Mouse (Mus musculus): ENCODE data around the gene Zfp831. TPM values are rescaled to one million over a fixed set of nuclear protein-coding genes. Genes with fewer than 3 reads are reported as not detected.

Gene Zfp831
- total RNA-seq, 2 experiments from 2014 or later, result 0.02 TPM

DNA sequence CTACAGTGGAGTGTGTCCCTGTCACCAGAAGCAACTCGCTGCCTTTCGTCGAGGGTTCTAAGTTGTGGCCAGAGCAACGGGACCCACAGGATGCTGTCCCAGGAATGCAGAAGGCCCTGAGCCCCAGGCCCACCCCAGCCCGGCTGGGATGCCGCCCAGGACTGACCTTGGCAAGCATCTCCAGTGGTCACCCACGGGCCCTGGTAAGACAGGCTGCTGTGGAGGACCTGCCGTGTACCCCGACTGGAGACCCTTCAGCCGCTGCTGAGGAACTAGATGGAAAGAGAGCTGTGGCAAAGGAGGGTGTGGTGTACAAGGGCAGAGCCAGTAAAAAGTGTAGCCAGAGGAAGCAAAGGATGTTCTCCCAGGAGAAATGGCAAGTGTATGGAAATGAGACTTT is 1.6 kb downstream of the Zfp831 start:
- DNase-seq (ENCODE audit: low spot score), result no peak

DNA sequence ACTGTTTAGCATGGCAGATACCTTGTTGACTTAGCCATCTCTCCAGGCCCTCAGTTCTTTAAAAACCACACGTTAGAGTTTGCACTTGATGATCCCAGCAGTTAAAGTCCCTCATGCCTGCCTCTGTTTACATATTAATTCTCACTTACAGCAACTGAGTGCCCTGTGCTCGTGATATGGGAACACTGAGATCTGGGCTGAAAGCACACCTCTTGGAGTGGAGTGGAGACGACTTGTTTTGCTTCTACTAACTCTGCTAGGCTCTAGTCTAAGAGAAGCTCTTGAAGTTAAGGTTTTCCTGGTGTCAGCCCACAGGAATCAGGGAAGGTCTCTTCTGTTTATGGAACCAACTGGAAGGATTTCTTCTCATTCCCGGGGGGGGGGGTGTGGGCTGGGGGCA is 9.5 kb downstream of the Zfp831 start:
- no peak for DNase-seq (ENCODE audit: low spot score)

DNA sequence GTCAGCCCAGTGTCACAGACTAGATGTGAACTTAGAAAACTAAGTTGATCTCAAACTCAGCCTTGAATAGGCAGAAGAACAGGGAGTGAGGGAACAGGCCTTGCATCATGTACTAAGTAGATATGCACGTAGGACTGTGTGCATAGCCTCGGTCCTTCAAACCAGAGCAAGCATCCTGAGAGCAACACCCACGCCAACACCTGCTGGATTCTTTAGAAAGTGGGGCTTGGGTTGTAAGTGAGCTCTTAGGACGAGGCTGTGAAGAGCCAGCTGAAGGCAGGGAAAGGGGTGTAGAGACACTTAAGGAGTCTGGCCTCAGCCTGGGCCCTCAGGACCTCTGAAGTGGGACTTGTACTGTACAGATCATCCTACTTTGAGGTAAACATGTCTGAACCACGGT is 12.0 kb downstream of the Zfp831 start:
- DNase-seq (ENCODE audit: low spot score), result no peak

DNA sequence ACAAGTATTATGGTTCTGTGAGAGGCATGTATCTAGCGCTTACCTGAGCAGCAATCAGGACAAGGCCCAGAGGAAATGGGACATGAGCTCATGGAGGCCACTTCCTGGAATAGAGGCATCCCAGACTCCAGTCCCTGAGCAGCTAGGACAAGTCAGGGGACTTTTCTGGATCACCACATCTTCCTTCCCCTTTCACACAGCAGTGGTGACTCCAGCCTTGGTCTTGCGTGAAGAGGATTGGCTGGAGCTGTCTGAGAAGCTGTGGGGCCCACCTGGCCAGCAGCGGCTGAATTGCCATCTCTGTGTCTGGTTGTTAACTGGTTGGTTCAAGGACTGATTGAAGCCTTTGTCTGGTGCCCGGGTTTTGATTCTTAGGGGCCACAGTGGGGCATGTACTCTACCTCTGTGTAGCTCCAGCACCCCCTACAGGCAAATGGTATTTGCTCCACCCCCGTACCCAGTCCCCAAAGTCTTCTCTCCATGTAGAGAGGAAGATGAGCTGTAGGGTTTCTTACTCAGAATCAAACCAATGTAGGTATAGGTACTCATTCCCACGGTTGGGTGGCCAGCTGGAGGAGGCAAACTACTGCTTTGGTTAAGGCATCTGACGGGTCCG is 15.0 kb downstream of the Zfp831 start:
- DNase-seq (ENCODE audit: low spot score), result no peak

DNA sequence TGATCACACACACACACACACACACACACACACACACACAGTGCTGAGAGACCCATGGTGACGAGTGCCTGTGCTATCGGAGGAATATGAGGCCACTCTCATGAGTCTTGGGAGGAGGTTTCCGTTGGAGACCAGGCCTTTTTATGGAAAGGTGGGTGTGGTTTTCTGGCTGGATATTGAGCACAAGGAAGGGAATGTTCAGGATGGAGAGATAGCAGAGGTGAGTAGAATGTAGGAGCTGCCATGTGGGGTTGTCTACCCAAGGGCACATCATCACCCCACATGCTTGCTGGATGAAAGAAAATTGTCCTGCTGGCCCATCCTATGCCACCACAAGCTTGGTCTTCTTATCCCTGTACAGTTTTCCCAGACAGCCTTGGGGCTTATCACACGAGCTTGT is 16.5 kb downstream of the Zfp831 start:
- DNase-seq (ENCODE audit: low spot score), result no peak

DNA sequence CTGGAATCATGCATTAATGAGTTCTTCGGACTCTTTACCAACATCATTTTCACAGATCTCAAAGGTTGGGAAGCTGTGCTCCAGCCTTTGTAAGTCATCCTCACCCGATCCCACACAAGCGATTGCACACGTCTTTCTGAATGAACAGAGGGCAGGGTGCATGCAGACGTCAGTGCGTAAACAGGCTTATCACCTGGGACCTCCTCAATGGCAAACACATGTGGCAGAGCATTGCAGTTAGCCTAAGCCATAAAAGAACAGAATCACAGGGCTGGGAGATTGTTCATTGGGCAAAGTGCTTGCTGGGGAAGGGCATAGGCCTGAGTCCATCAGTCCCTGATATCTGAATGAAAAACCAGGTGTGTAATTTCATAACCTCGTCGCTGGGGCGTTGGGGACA is 17.0 kb downstream of the Zfp831 start:
- DNase-seq (ENCODE audit: low spot score), result no peak

DNA sequence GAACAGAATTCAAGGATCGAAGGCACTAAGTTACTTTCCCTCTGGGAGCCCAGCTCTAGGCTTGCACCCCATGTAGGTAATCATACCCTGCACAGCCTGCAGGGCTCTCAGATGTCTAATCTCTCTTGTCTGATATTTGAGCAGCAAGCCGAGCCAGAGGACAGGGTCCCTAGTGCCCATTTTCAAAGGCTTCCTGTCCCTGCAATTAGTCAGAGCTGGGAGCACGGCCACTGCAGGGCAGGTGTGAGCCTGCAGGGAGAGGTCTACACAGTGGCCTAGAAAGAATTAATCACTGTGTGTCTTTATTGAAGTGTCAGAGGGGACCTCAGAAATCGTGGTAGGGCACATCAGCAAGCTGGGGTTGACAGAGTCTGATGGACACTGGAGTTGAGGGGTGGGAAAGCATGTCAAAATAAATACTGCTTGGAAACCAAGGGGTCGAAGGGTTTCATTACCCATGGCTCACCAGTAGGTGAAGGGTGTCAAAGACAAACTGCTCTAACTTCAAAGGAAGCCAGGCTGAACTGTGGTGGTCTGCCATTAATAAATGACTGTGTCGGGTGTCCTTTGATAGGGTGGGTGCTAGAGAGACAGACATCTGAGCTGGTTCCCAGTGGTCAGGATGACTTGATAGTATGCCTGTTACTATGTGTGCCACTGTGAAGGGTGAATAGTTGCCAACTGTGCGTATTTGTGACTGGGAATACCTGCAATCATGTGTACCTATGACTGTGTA is 18.3 kb downstream of the Zfp831 start:
- no peak for DNase-seq (ENCODE audit: low spot score)

DNA sequence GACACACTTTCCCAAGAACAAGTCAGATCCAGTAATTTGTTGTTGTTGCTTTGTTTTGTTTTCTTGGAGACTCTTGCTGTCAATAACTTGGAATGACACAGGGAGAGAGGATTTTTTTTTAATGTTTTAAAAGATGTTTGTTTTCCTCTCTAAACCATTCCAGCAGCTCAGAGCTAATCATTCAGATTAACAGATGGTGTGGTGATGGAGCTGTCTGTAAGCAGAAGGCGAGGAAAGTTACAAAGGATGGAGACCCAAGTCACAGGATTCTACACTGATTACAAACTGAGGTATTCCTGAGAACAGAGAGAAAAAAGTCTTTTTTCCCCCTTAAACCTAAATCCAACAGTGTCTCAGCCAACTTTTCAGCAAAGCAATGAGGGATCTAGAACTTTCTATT is 19.3 kb downstream of the Zfp831 start:
- no peak for DNase-seq (ENCODE audit: low spot score)

DNA sequence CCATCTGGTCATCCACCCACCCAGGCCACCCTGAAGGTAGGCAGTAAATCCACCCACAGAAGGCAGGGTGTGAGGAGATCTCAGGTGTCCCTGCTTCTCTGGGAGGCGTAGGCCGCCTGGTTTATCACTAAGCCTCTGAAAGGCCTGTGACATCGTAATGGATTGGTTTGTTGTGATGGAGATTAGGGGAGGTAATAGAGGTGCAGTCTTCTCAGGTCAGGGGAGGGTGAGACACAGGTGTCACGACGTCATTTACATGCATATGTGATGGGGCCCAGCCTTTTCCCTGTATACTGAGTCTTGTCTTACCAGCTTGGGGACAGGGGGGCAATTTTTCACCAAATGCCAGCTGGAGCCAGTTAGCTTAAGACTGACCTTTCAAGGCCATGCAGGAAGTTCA is 22.1 kb downstream of the Zfp831 start:
- no peak for DNase-seq (ENCODE audit: low spot score)

DNA sequence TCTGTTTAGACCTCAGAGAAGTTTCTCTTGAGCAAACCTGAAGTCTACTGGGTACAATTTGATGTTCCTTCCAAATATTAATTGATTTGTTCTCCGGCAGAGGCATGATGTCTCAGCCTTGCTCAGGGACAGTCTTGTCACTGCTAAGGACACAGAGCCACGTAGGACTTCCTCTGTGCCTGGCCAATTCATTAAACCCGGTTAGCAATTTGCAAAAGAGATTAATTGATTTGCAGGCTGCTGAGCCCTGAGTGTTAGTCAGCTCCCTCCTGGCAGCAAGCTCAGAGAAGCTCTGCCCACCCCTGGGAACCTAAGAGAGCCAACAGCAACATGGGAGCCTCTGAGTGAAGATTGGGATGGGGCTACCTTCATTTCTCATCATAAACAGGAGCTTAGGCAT is 25.5 kb downstream of the Zfp831 start:
- no peak for DNase-seq (ENCODE audit: low spot score)

DNA sequence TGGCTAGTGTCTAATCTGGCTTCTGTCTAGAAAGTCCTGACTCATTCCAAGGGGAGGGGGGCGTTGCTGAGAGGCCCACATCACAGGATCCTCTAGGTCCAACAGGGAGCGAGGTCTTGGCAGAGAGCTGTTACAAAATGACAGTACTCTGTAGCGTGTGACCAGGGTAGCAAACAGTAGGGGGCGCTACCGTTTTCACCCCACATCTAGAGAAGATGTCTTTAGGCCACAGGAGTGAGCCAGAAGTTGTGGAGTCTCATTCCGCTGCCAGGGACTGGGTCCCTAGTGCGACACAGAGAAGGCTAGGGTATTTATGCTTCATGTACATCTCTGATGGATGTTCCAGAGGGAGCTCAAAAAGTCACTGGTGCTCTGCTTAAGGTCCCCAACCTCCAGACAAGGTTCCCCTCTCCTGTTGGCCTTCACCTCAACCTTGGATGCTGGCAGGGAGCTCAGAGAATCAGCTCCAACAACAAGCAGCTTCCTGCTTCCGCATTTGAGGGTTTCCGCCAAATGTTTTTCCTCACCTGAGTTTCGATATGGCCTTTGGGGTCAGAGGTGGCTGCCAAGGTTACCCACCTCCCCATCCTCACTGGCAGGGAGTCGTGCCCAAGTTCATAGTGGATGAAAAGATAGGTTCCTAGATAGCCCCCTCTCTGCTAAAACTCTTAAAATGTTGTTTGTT is 29.3 kb downstream of the Zfp831 start:
- peak; percentile 8 for DNase-seq (ENCODE audit: low spot score)

DNA sequence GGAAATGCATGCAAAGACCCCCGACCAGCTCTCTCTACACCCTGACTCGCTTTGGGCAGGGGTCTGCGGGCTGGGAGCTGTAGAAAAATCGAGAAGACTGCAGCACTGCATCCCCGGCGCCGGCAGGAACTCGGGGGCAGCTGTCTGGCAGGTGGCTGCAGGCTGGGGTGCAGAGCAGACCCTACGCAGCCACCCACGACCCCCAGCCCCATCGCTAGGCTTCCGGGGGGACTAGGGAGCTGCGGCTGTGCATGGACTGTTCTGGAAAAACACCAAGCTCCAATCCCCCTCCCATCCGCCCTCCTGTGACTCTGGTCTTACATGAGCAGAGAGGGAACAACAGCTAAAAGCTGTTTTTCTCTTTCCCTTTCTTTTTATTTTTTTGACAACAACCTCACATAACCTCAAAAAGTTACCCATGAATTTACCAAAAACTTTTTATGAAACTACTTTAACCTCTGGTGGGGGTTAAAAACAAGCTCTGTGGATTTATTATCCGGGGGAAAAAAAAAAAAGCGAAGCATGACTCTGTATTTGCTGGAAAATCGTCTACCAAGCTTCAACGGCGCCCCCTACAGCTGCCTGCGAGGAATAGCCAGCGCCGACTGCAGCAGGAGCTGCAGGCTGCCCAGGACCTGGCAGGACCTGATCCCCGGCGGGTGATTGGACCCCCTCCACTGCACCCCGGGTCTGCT is 30.4 kb downstream of the Zfp831 start:
- DNase-seq (ENCODE audit: low spot score), result peak; percentile 85

DNA sequence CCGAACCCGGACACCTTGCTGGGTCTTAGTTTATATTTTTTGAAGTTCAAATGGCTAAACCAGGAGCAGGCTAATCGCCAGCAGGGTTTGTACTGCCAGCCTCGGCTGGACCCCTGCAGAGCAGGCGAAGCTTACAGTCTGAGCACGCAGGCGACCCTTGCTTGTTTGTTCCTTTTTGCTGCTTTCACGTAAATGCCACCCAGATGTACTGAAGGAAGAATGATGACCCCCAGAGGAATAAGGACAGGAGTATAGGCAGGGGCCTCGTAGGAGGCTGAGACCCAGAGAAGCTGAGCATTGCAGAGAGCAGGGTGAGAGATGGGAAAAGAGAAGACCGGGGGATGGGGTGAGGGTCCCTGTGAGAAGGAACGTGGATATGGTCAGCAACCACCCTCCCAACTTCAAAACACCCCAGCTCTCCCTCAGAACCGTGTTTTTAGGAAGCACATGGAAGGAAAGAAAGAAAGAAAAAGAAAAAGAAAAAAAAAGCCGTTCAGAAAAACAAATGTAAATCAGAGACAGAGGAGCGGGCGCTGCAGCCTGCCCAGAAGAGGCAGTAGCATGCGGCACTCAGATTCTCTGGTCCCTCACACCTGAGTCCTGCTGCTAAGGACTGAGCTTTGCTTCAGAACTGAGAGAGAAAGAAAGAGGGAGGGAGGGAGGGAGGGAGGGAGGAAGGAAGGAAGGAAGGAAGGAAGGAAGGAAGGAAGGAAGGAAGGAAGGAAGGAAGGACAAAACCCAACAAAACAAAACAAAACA is 31.1 kb downstream of the Zfp831 start:
- DNase-seq (ENCODE audit: low spot score), result no peak

DNA sequence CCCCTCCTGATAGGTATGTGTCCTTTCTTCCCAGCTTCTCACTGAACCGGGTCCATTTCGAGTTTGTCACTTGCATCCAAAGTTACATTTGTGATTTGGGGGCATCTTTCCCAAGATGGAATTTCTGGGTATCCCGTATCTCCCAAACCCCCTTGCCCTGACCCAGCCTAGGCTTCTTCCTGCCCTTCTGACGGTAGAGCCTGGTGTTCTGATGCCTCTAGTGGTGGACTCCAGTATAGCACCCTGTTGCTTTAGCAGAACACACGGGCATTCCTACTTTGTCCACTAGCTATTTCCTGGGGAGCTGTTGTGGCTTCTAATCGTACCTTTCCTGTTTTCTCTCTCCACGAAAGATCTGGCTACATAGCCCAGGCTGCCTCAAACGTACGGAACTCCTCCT is 32.3 kb downstream of the Zfp831 start:
- DNase-seq (ENCODE audit: low spot score), result peak; percentile 67

DNA sequence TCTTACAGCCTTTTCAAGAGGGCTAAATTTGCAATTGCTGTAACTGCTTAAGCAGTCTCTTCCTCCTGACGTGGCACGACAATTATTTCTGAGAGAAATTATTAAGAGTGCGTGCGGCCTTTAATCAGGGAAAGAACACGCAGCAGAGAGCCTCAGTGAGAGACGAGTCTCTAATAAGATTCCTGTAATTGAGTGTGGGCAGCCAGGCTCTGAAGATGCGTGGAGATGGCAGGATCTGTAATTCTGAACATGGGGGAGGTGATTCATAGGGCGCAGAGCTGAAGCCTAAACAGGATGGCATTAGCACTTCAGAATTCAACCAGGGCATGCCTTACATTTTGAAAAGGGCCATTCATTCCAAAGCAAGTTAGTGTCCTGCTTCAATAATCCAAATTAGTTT is 58.0 kb downstream of the Zfp831 start:
- no peak for DNase-seq (ENCODE audit: low spot score)

DNA sequence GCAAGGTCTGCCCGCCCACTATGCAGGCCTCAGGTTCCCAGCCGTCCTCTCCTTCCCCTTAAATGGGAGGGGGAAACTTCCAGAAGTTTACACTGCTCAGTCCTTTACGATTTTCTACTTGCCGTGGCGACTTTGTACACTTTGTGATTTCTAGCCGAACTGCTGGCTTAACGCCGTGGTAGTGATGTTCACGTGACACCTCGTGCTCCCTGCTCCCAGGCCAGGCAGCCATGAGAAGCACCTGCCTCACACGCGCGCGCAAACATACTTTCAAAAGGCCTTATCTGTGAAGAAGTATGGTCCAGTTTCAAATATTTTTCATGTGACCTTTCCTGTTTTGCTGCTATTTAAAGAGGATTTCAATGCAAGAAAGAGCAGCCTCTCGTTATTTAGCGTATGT is 63.8 kb downstream of the Zfp831 start:
- DNase-seq (ENCODE audit: low spot score), result no peak

DNA sequence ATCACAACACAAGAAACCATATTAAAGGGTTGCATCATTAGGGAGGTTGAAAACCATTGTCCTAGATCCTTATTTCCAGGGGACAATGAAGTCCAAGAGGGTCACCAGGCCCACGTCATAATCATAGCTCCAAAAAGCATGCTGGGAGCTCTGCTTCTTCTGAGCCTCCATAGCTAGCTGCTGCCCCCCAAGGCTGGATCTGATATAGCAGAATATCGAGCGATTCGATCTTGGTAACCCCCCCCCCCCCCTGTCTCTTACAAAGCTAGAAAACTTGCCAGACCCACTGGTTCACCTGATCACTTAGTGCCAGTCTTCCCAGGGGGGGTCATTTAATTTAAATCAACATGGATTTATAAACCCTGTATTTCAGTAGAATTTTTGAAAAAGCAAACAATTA is 65.3 kb downstream of the Zfp831 start:
- no peak for DNase-seq (ENCODE audit: low spot score)

DNA sequence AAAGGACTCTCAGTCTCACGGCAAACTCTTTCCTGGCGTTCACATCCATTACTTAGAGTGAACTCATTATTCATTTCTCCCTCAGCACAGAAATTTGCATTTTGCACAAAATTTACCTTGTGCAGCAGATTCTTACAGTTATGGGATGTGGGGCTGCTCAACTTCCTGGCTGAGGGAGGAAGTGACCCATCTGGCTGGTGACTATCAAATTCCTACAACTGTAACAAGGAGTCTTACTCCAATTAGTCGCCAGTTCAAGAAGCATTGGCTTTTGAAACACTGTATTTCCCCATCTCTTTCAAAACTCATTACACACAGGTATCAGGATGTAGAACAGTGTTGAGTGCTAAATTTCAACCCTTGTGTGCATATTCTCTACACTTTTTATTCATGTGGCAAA is 66.9 kb downstream of the Zfp831 start:
- DNase-seq (ENCODE audit: low spot score), result no peak

DNA sequence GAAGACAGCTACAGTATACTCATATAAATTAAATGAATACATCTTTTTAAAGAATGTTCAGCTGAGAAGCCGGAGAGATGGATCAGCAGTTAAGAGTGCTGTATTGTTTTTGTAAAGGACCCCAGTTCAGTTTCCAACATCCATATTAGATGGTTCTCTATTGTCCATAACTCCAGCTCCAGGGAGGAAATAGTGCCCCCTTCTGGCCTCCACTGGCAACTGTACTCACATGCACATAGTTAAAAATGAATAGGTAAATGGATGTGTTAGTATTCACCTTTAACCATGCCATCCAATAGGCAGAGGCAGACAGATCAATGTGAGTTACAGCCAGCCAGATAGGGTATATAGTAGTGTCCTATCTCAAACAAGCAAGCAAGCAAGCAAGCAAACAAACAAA is 68.7 kb downstream of the Zfp831 start:
- no peak for DNase-seq (ENCODE audit: low spot score)

DNA sequence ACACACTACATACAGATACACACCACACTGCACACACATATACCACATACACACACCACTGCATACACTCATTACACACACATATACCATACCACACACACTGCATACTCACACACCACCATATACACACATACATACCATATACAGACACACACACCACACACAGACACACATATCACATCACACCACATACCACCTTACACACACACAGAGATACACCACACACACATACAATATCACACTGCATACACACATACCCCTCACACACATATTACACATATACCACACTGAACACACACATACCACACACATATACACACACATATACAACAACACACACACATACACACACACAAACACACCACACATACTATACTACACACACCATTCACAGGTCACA is 72.6 kb downstream of the Zfp831 start:
- DNase-seq (ENCODE audit: low spot score), result no peak

DNA sequence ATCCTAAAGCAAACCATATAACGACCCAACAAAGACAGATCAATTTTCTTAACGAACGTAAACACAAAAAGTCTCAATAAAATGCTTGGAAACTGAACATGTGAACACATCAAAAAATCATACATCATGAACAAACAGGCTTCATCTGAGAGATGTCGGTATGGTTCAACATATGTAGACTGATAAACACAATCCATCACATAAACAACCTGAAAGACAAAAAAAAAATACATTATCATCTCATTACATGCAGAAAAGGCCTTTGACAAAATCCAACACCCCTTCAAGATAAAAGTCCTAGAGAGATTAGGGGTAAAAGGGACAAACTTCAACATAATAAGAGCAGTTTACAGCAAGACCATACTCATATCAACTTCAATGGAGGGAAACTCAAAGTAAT is 74.5 kb downstream of the Zfp831 start:
- DNase-seq (ENCODE audit: low spot score), result no peak
